Mouse (Mus musculus) heart, postnatal 0 days (tissue): ENCODE results near the gene Tbc1d16.

Source experiments
- CTCF ChIP-seq: IDR thresholded peaks from 2 replicates; pipeline ENCODE4 v1.5.1; 2016; ENCODE audit warnings: antibody characterized with exemption, control low read depth, low read depth
- EP300 ChIP-seq: IDR thresholded peaks from 2 replicates; pipeline ENCODE4 v1.6.1; 2016; ENCODE audit warnings: antibody characterized with exemption, low read depth

- TF ChIP-seq CTCF, result no peak
- TF ChIP-seq EP300, result no peak
These were observed 37.5 kb upstream of the Tbc1d16 start for GRCm38 (mm10) chr11:119265811-119266210.
